Mouse (Mus musculus) midbrain, embryonic 14.5 days (tissue): ENCODE measurements around the gene Afap1. TPM values are rescaled to one million over a fixed set of nuclear protein-coding genes. Genes with fewer than 3 reads are reported as not detected.

ENCODE experiments used
- ATAC-seq: fragments of 200-750 bp; cut with Nextera tagmentation; 2 replicates; pipeline ENCODE4 v1.8.0; 2017; ENCODE audit warnings: moderate number of reproducible peaks, moderate library complexity; ENCODE audit not compliant: low FRiP score, low TSS enrichment
- DNase-seq: peaks from one replicate; pipeline ENCODE4 v3.0.0-alpha.2; 2015
- H3K27ac ChIP-seq: fragments of 300-500 bp; sonication (generic); replicated peaks from 2 replicates; pipeline ENCODE4 v1.5.1; 2014; ENCODE audit warnings: mild to moderate bottlenecking, low read depth, low read length, moderate library complexity
- H3K27me3 ChIP-seq: fragments of 300-500 bp; sonication (generic); 2 replicates; pipeline ENCODE4 v1.6.1; 2014; ENCODE audit warnings: low read length, control low read depth, mixed read lengths; ENCODE audit not compliant: control insufficient read depth, insufficient read depth
- H3K36me3 ChIP-seq: fragments of 300-500 bp; sonication (generic); 2 replicates; pipeline ENCODE4 v1.6.1; 2014; ENCODE audit warnings: low read length, control low read depth; ENCODE audit not compliant: control insufficient read depth, insufficient read depth
- H3K4me1 ChIP-seq: fragments of 300-500 bp; sonication (generic); 2 replicates; pipeline ENCODE4 v1.6.1; 2014; ENCODE audit warnings: mild to moderate bottlenecking, antibody characterized with exemption, low read length, control low read depth; ENCODE audit not compliant: control insufficient read depth, insufficient read depth
- H3K4me2 ChIP-seq: fragments of 300-500 bp; sonication (generic); 2 replicates; pipeline ENCODE4 v1.6.1; 2014; ENCODE audit warnings: mild to moderate bottlenecking, low read length, moderate library complexity
- H3K4me3 ChIP-seq: fragments of 300-500 bp; sonication (generic); replicated peaks from 2 replicates; pipeline ENCODE4 v1.5.1; 2014; ENCODE audit warnings: low read depth, low read length
- H3K9ac ChIP-seq: fragments of 300-500 bp; sonication (generic); replicated peaks from 2 replicates; pipeline ENCODE4 v1.6.1; 2014; ENCODE audit warnings: mild to moderate bottlenecking, low read length, moderate library complexity
- H3K9me3 ChIP-seq: fragments of 300-500 bp; sonication (generic); 2 replicates; pipeline ENCODE4 v1.6.1; 2016; ENCODE audit warnings: low read length, control low read depth, mixed read lengths; ENCODE audit not compliant: control insufficient read depth
- WGBS: fragments of 180-500 bp; shearing (Covaris S2); extraction: QIAGEN DNeasy Blood & Tissue Kit; methylation state at CpG from one replicate; pipeline ENCODE4 v1.1.7; 2014; 5-methylcytosine and 5-hydroxymethylcytosine counted together
- polyA plus RNA-seq: library from polyadenylated mRNA; unstranded; fragments of >200 nt; fragmentation: Nextera tagmentation; extraction: Ambion mirVana; gene quantifications from 2 replicates; pipeline ENCODE4 v1.2.1, GENCODE M21; 2014

Gene Afap1
- polyA plus RNA-seq, 1 experiment from 2014 or later = 81.8 TPM

- no peaks in the 10 kb centered on the region for H3K9me3 ChIP-seq
- no peak overlapping the region for H3K4me3 ChIP-seq
- H3K4me1 ChIP-seq = no peaks in the 10 kb centered on the region
- DNase-seq (peak; percentile 46), ATAC-seq (peak; percentile 46; the same call in 1 of the 2 replicates)
- H3K9ac ChIP-seq = no peak overlapping the region
- no peaks in the 10 kb centered on the region for H3K27me3 ChIP-seq
- H3K4me2 ChIP-seq = no peak overlapping the region
- peaks cover 8% of the 10 kb centered on the region for H3K36me3 ChIP-seq
- no peak overlapping the region for H3K27ac ChIP-seq
- 66% methylated on average over 10 of the region's 10 CpGs for WGBS
These were observed 114.5 kb downstream of the Afap1 start for GRCm38 (mm10) chr5:36007649-36008048.

DNA sequence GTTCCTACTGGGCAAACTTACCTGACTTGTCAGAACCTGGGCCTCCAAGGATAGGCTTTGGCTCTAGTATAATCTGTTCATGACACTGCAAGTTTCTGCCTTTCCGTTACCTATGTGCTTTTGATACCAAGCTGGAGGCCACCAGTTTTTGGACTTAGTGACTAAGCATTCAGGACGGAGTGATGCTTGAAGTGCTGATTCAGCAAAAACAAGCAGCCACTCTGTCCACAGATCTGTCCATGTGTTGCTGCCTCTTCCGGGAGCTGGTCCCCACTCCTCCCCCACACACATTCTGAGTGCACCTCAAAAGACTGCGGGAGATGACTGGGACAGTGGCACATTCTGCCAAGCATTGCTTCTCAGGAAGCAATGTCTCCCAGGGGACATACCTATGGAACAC is 116.3 kb downstream of the Afap1 start:
- no peaks in the 10 kb centered on the region for H3K9me3 ChIP-seq
- H3K36me3 ChIP-seq = no peaks in the 10 kb centered on the region
- no peak overlapping the region for H3K4me3 ChIP-seq
- DNase-seq (no peak), ATAC-seq (no peak)
- no peak overlapping the region for H3K27ac ChIP-seq
- H3K27me3 ChIP-seq = no peaks in the 10 kb centered on the region
- WGBS = 89% methylated on average over 4 of the region's 4 CpGs
- H3K4me2 ChIP-seq = no peak overlapping the region
- H3K4me1 ChIP-seq = no peaks in the 10 kb centered on the region
- no peak overlapping the region for H3K9ac ChIP-seq

- 90% methylated on average over 3 of the region's 3 CpGs for WGBS
- no peak overlapping the region for H3K27ac ChIP-seq
- H3K4me1 ChIP-seq = no peaks in the 10 kb centered on the region
- no peak for ATAC-seq
- no peak overlapping the region for H3K4me3 ChIP-seq
- no peaks in the 10 kb centered on the region for H3K9me3 ChIP-seq
- H3K27me3 ChIP-seq = no peaks in the 10 kb centered on the region
- no peak overlapping the region for H3K4me2 ChIP-seq
- H3K36me3 ChIP-seq = peaks cover 9% of the 10 kb centered on the region; the same call in 1 of the 2 replicates
- no peak overlapping the region for H3K9ac ChIP-seq
- DNase-seq = no peak
These were observed 125.2 kb downstream of the Afap1 start for GRCm38 (mm10) chr5:36018366-36018765.

DNA sequence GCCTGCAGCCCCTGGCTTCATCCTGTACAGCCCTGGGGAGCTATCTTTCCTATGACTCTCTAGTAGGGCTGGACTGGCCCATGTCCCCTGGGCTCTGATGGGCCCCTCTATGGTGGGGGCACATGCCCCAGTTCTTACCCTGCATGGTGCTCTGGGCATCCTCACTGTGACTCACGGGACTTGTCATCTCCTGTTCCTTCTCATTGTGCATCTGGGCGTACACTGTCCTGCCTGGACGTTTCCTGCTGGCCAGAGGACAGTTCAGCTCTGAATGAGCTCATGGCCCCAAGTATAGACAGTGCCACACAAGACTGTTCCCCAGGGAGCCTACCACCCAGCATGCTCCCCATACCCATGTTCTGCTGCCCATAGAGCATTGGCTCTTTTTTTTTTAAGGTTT is 128.0 kb downstream of the Afap1 start:
- H3K4me2 ChIP-seq = no peak overlapping the region
- ATAC-seq (no peak), DNase-seq (no peak)
- WGBS = 76% methylated on average over 3 of the region's 3 CpGs
- H3K9me3 ChIP-seq = no peaks in the 10 kb centered on the region
- no peak overlapping the region for H3K9ac ChIP-seq
- peaks cover 15% of the 10 kb centered on the region for H3K36me3 ChIP-seq
- H3K27me3 ChIP-seq = no peaks in the 10 kb centered on the region
- no peaks in the 10 kb centered on the region for H3K4me1 ChIP-seq
- H3K27ac ChIP-seq = no peak overlapping the region
- H3K4me3 ChIP-seq = no peak overlapping the region

GRCm38 (mm10) chr5:36022361-36022760 is 129.2 kb downstream of the Afap1 start:
- no peak for DNase-seq
- WGBS = 56% methylated on average over 1 of the region's 1 CpGs
- no peaks in the 10 kb centered on the region for H3K4me1 ChIP-seq
- no peak overlapping the region for H3K4me2 ChIP-seq
- H3K9me3 ChIP-seq = no peaks in the 10 kb centered on the region
- H3K9ac ChIP-seq = no peak overlapping the region
- H3K4me3 ChIP-seq = no peak overlapping the region
- H3K36me3 ChIP-seq = peaks cover 15% of the 10 kb centered on the region
- H3K27me3 ChIP-seq = no peaks in the 10 kb centered on the region
- no peak overlapping the region for H3K27ac ChIP-seq
- no peak for ATAC-seq

DNA sequence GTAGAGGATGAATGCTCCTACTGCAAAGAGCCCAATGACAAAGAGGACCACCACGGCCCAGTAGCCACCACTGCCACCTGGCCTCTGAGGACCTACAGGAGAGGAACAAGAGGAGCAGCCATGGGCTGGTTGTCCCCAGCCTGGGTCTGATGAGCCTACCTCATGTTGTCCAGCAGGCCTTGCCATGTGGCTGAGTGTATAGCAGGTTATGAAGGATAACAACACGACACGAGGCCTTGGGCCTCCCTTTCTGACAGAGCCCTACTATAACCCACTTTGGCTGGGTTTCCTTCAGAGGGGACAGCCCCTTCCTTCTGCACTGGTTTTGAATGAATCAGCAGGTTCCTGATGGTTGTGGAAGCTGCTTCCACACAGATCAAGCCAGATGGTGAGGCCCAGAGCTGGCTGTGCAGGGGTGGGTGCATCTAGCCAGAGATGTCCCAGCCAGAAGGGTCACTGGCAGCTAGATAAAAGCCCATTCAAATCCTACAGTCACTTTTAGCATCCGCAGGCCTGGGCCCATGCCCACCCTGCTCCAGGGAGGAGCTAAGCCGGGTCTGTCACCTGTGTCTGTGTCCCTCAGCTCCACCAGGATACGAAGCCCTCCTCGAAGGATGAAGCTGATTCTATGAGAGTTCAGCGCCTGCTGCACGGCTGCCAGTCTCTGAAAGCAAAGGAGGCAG is 131.0 kb downstream of the Afap1 start:
- Histone ChIP-seq H3K4me2 (no peak overlapping the region), H3K4me1 (no peaks in the 10 kb centered on the region)
- 81% methylated on average over 9 of the region's 9 CpGs for WGBS

GRCm38 (mm10) chr5:36025076-36025475 is 132.0 kb downstream of the Afap1 start:
- H3K9me3 ChIP-seq = no peaks in the 10 kb centered on the region
- no peak overlapping the region for H3K4me3 ChIP-seq
- peaks cover 10% of the 10 kb centered on the region for H3K36me3 ChIP-seq
- H3K4me1 ChIP-seq = no peaks in the 10 kb centered on the region
- H3K9ac ChIP-seq = no peak overlapping the region
- ATAC-seq (no peak), DNase-seq (no peak)
- 78% methylated on average over 4 of the region's 4 CpGs for WGBS
- no peak overlapping the region for H3K4me2 ChIP-seq
- no peak overlapping the region for H3K27ac ChIP-seq
- no peaks in the 10 kb centered on the region for H3K27me3 ChIP-seq

More for the DNA sequence above, 131.0 kb downstream of the Afap1 start:
- Histone ChIP-seq H3K9me3 (no peaks in the 10 kb centered on the region), H3K9ac (no peak overlapping the region), H3K4me3 (no peak overlapping the region), H3K36me3 (peaks cover 12% of the 10 kb centered on the region), H3K27me3 (no peaks in the 10 kb centered on the region), H3K27ac (no peak overlapping the region)
- DNase-seq (no peak), ATAC-seq (no peak)

DNA sequence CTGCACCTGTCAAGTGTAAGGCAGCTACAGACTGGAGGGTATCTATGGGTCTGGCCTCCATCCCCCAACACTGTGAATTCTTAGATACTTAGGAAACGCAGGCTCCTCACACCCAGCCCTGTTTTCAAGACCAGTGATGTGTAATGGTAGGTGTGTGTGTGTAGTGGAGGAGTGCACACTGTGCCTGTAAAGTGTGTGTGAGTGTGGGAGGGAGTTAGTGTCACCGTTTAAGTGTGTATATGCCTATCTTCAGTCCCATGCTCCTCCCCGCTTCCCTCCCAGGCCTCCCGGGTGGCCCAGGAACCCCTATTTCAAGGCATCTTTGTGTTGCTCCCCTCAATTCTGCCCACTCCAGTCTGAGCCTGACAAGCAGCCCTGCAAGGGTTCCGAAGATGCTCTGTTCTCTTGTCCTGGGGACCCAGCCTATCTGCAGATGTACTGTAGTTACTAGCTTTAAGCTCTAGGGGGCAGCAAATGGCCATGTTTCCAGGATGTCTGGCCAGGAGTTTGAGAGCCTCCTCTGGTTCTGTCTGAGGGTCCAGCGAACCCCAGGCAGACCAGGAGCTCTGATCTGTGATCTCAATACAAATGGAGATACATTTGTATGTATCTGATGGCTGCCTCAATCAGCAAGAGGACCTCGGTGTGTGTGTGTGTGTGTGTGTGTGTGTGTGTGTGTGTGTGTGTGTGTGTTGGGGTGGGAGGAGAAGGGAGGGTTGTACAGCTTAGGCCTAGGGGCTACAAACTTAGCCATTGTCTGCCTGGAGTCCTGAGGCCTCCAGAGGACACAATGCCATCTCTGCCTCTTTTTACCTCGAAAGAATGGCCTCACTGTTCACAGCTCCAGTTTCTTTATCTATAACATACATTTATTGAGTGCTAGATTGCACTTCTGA is 140.7 kb downstream of the Afap1 start:
- no peak overlapping the region for H3K4me2 ChIP-seq
- peaks cover 10% of the 10 kb centered on the region; the same call in 1 of the 2 replicates for H3K36me3 ChIP-seq
- no peaks in the 10 kb centered on the region for H3K27me3 ChIP-seq
- no peaks in the 10 kb centered on the region for H3K9me3 ChIP-seq
- H3K4me3 ChIP-seq = no peak overlapping the region
- ATAC-seq = peak; percentile 58; the same call in 1 of the 2 replicates
- H3K4me1 ChIP-seq = no peaks in the 10 kb centered on the region
- 41% methylated on average over 8 of the region's 8 CpGs for WGBS
- no peak overlapping the region for H3K27ac ChIP-seq
- peak; percentile 94 for DNase-seq
- no peak overlapping the region for H3K9ac ChIP-seq
